Mouse (Mus musculus) liver, embryonic 14.5 days (tissue): ENCODE data around the gene Nrg3. TPM values are rescaled to one million over a fixed set of nuclear protein-coding genes. Genes with fewer than 3 reads are reported as not detected.
"Not testable (repeated sequence)": the region's sequence is repeated elsewhere in the genome, so short reads cannot be mapped to it uniquely, and the experiment has no call there.

Source experiments
- ATAC-seq: fragments of 200-750 bp; cut with Nextera tagmentation; 2 replicates; pipeline ENCODE4 v1.8.0; 2017; ENCODE audit warnings: moderate number of reproducible peaks, mild to moderate bottlenecking, moderate library complexity; ENCODE audit not compliant: insufficient read depth
- DNase-seq, 3 experiments: peaks; one replicate each; pipeline ENCODE4 v3.0.0-alpha.2; 2012 to 2013; ENCODE audit warnings: low read depth in 3 of 3, low spot score in 3 of 3
- H3K27ac ChIP-seq: fragments of 300-500 bp; sonication (generic); 2 replicates; pipeline ENCODE4 v1.5.1; 2014; ENCODE audit warnings: moderate library complexity, mild to moderate bottlenecking, control low read depth, inconsistent platforms
- H3K27me3 ChIP-seq: fragments of 300-500 bp; sonication (generic); 2 replicates; pipeline ENCODE4 v1.6.1; 2014; ENCODE audit warnings: mild to moderate bottlenecking, low read length, moderate library complexity; ENCODE audit not compliant: control insufficient read depth, insufficient read depth
- H3K36me3 ChIP-seq: fragments of 300-500 bp; sonication (generic); replicated peaks from 2 replicates; pipeline ENCODE4 v1.6.1; 2014; ENCODE audit warnings: low read depth; ENCODE audit not compliant: control insufficient read depth, insufficient read depth
- H3K4me1 ChIP-seq, 2 experiments: fragments of 200-500 bp in 1 of 2; fragments of 300-500 bp in 1 of 2; sonication (generic) in 1 of 2; replicated peaks; 2 replicates each; pipeline ENCODE4 v1.6.1; 2012 to 2014; ENCODE audit warnings: antibody characterized with exemption in 1 of 2, inconsistent platforms in 1 of 2, low read length in 1 of 2; ENCODE audit not compliant: control insufficient read depth in 2 of 2, insufficient read depth in 2 of 2
- H3K4me2 ChIP-seq: fragments of 300-500 bp; sonication (generic); 2 replicates; pipeline ENCODE4 v1.6.1; 2014; ENCODE audit warnings: low read depth, mild to moderate bottlenecking, control low read depth, moderate library complexity
- H3K4me3 ChIP-seq, 2 experiments: fragments of 200-500 bp in 1 of 2; fragments of 300-500 bp in 1 of 2; sonication (generic) in 1 of 2; 2 replicates each; pipeline ENCODE4 v1.5.1; 2012 to 2014; ENCODE audit warnings: low read depth in 2 of 2, low read length in 2 of 2, mild to moderate bottlenecking in 2 of 2, control low read depth in 1 of 2, inconsistent platforms in 1 of 2, moderate library complexity in 1 of 2; ENCODE audit not compliant: insufficient read depth in 1 of 2
- H3K9ac ChIP-seq: fragments of 300-500 bp; sonication (generic); replicated peaks from 2 replicates; pipeline ENCODE4 v1.6.1; 2014; ENCODE audit warnings: mild to moderate bottlenecking, control low read depth, moderate library complexity
- H3K9me3 ChIP-seq: fragments of 300-500 bp; sonication (generic); 2 replicates; pipeline ENCODE4 v1.6.1; 2016; ENCODE audit warnings: low read length, mixed read lengths; ENCODE audit not compliant: control insufficient read depth
- CTCF ChIP-seq: IDR thresholded peaks from 2 replicates; pipeline ENCODE4 v1.5.1; 2016; ENCODE audit warnings: antibody characterized with exemption, low read depth, control low read depth
- EP300 ChIP-seq: IDR thresholded peaks from 2 replicates; pipeline ENCODE4 v1.6.1; 2016; ENCODE audit warnings: antibody characterized with exemption, low read depth
- WGBS: fragments of 180-500 bp; shearing (Covaris S2); extraction: QIAGEN DNeasy Blood & Tissue Kit; methylation state at CpG from one replicate; pipeline ENCODE4 v1.1.7; 2014; ENCODE audit not compliant: insufficient replicate concordance; 5-methylcytosine and 5-hydroxymethylcytosine counted together
- microRNA-seq: library from miRNA; unstranded; fragments of <30 nt; microRNA quantifications from one replicate; pipeline ENCODE4, GENCODE M21; 2016
- polyA plus RNA-seq, 2 experiments: library from polyadenylated mRNA; depleted of rRNA in 1 of 2; stranded (reverse) in 1 of 2; unstranded in 1 of 2; fragments of >200 nt; fragmentation: Nextera tagmentation in 1 of 2; extraction: Ambion mirVana in 1 of 2; gene quantifications; 2 replicates each; pipeline versions ENCODE4 v1.2.1 to v1.2.3; 2012 to 2014

Gene Nrg3
- polyA plus RNA-seq, 2 experiments = not detected

GRCm38 (mm10) chr14:38340967-38341366, 1131.9 kb downstream of the Nrg3 start:
- H3K9me3 ChIP-seq = no peaks in the 10 kb centered on the region
- no peak overlapping the region for H3K27ac ChIP-seq
- no peak for DNase-seq
- TF ChIP-seq CTCF (no peak), EP300 (no peak)
- no peak for ATAC-seq
- H3K9ac ChIP-seq = no peak overlapping the region
- H3K4me2 ChIP-seq = no peak overlapping the region
- H3K27me3 ChIP-seq = no peaks in the 10 kb centered on the region
- no peak overlapping the region for H3K4me3 ChIP-seq
- H3K4me1 ChIP-seq = no peaks in the 10 kb centered on the region
- no peaks in the 10 kb centered on the region for H3K36me3 ChIP-seq

- DNase-seq, H3K27me3 ChIP-seq, H3K27ac ChIP-seq, H3K4me3 ChIP-seq, H3K4me2 ChIP-seq, H3K4me1 ChIP-seq, ATAC-seq, H3K9ac ChIP-seq, H3K9me3 ChIP-seq, H3K36me3 ChIP-seq: not testable (repeated sequence)
- WGBS = 38% methylated on average over 1 of the region's 1 CpGs
Measured at GRCm38 (mm10) chr14:38322841-38323240, 1150.0 kb downstream of the Nrg3 start.

- H3K9ac ChIP-seq = no peak overlapping the region
- no peaks in the 10 kb centered on the region for H3K27me3 ChIP-seq
- H3K4me3 ChIP-seq = no peak overlapping the region
- no peaks in the 10 kb centered on the region for H3K4me1 ChIP-seq
- no peaks in the 10 kb centered on the region for H3K36me3 ChIP-seq
- no peaks in the 10 kb centered on the region for H3K9me3 ChIP-seq
- TF ChIP-seq EP300 (no peak), CTCF (no peak)
- no peak overlapping the region for H3K4me2 ChIP-seq
- no peak for ATAC-seq
- H3K27ac ChIP-seq = no peak overlapping the region
- WGBS = 75% methylated on average over 1 of the region's 1 CpGs
- DNase-seq = no peak
Measured at GRCm38 (mm10) chr14:38320619-38321340, 1152.1 kb downstream of the Nrg3 start.

Small RNA genes within 50 kb of the gene (microRNA-seq; reads per million reads assigned to microRNA genes)
- gene Gm27332 = not detected
